Mouse (Mus musculus) bone marrow, adult 2 months (tissue): Measurements from ENCODE around the gene Tmed6.

Experiments
- CTCF ChIP-seq: fragments of 200-500 bp; IDR thresholded peaks from 2 replicates; pipeline ENCODE4 v1.5.1; 2011; ENCODE audit warnings: low read length, control low read depth; ENCODE audit not compliant: control insufficient read depth, insufficient read depth
- POLR2A ChIP-seq: fragments of 200-500 bp; IDR thresholded peaks from 2 replicates; pipeline ENCODE4 v1.6.1; 2011; ENCODE audit warnings: low read depth, mild to moderate bottlenecking, control low read depth, low read length, borderline replicate concordance; ENCODE audit not compliant: control insufficient read depth

GRCm38 (mm10) chr8:107111340-107112105 is 46.1 kb upstream of the Tmed6 start:
- no peak for TF ChIP-seq POLR2A
- no peak for TF ChIP-seq CTCF
